7 mouse cellular contexts compared by ENCODE assay signal in genomic region chr5:21186821-21187220, GRCm38 (mm10). TPM values are rescaled to one million over a fixed set of nuclear protein-coding genes. Genes with fewer than 3 reads are reported as not detected.
DNase-seq lines count a peak whose midpoint lies in the region; ATAC-seq lines count a peak whose summit lies in the region.

No protein-coding gene starts in this region.

- H3K9ac ChIP-seq in embryonic facial prominence, embryonic 11.5 days (replicated peaks; ENCODE audit: low read length): no peak overlapping the region; the same call in 1 of the 2 replicates
- peak overlapping the region; percentile 71; the same call in 1 of the 2 replicates for H3K9ac ChIP-seq in limb, embryonic 13.5 days
- no peak overlapping the region for H3K9ac ChIP-seq in stomach, embryonic 15.5 days

- no peak for DNase-seq in embryonic facial prominence, embryonic 11.5 days (ENCODE audit: low spot score)
- no peak for DNase-seq in cerebellum, postnatal 25 days
- DNase-seq in testis, postnatal 10 days (ENCODE audit: low spot score): no peak

- peaks cover 64% of the 10 kb centered on the region for H3K4me1 ChIP-seq in megakaryocyte, embryonic 14.5 days
- no peaks in the 10 kb centered on the region for H3K4me1 ChIP-seq in embryonic facial prominence, embryonic 11.5 days (ENCODE audit: control insufficient read depth, insufficient read depth, low read length)
- peaks cover 14% of the 10 kb centered on the region; the same call in 1 of the 2 replicates for H3K4me1 ChIP-seq in limb, embryonic 13.5 days
- peaks cover 4% of the 10 kb centered on the region; the same call in 1 of the 2 replicates for H3K4me1 ChIP-seq in stomach, embryonic 15.5 days

- no peak overlapping the region for H3K27ac ChIP-seq in embryonic facial prominence, embryonic 11.5 days (replicated peaks; ENCODE audit: low read depth, low read length)
- no peak overlapping the region for H3K27ac ChIP-seq in limb, embryonic 13.5 days
- H3K27ac ChIP-seq in stomach, embryonic 15.5 days: no peak overlapping the region

- no peaks in the 10 kb centered on the region for H3K9me3 ChIP-seq in megakaryocyte, embryonic 14.5 days
- H3K9me3 ChIP-seq in embryonic facial prominence, embryonic 11.5 days (replicated peaks; ENCODE audit: control insufficient read depth, low read length): no peaks in the 10 kb centered on the region
- H3K9me3 ChIP-seq in limb, embryonic 13.5 days: no peaks in the 10 kb centered on the region
- H3K9me3 ChIP-seq in stomach, embryonic 15.5 days: no peaks in the 10 kb centered on the region

- ATAC-seq in megakaryocyte, adult 5-6 weeks (ENCODE audit: poor library complexity, severe bottlenecking): no peak
- ATAC-seq in embryonic facial prominence, embryonic 11.5 days (replicated peaks; ENCODE audit: insufficient number of reproducible peaks, low FRiP score, low TSS enrichment, low read depth): no peak
- ATAC-seq in limb, embryonic 13.5 days (ENCODE audit: low FRiP score, low read depth): no peak
- ATAC-seq in stomach, embryonic 15.5 days (ENCODE audit: insufficient read depth, low FRiP score, low read depth): no peak

- H3K4me2 ChIP-seq in embryonic facial prominence, embryonic 11.5 days (ENCODE audit: low read depth, low read length): no peak overlapping the region; the same call in 1 of the 2 replicates
- peak overlapping the region; percentile 85 for H3K4me2 ChIP-seq in limb, embryonic 13.5 days (replicated peaks)
- H3K4me2 ChIP-seq in stomach, embryonic 15.5 days: peak overlapping the region; percentile 96

- peak overlapping the region; percentile 98 for H3K4me3 ChIP-seq in megakaryocyte, embryonic 14.5 days (replicated peaks)
- peak overlapping the region; percentile 43 for H3K4me3 ChIP-seq in embryonic facial prominence, embryonic 11.5 days (ENCODE audit: low read depth, low read length)
- peak overlapping the region; percentile 61 for H3K4me3 ChIP-seq in limb, embryonic 13.5 days
- H3K4me3 ChIP-seq in stomach, embryonic 15.5 days (replicated peaks): peak overlapping the region; percentile 59

- WGBS in embryonic facial prominence, embryonic 11.5 days: 12% methylated on average over 4 of the region's 4 CpGs
- 6% methylated on average over 4 of the region's 4 CpGs for WGBS in limb, embryonic 13.5 days
- WGBS in stomach, embryonic 15.5 days: 21% methylated on average over 4 of the region's 4 CpGs

- H3K36me3 ChIP-seq in megakaryocyte, embryonic 14.5 days (replicated peaks; ENCODE audit: low read length): peaks cover 12% of the 10 kb centered on the region
- no peaks in the 10 kb centered on the region for H3K36me3 ChIP-seq in embryonic facial prominence, embryonic 11.5 days (replicated peaks; ENCODE audit: control insufficient read depth, insufficient read depth, low read depth, low read length)
- H3K36me3 ChIP-seq in limb, embryonic 13.5 days: no peaks in the 10 kb centered on the region
- no peaks in the 10 kb centered on the region for H3K36me3 ChIP-seq in stomach, embryonic 15.5 days

- no peaks in the 10 kb centered on the region for H3K27me3 ChIP-seq in megakaryocyte, embryonic 14.5 days (replicated peaks)
- H3K27me3 ChIP-seq in embryonic facial prominence, embryonic 11.5 days (ENCODE audit: control insufficient read depth, insufficient read depth, low read length): no peaks in the 10 kb centered on the region
- 0 out of 2 replicates have a peak, but pooled peaks cover 8% of the 10 kb centered on the region for H3K27me3 ChIP-seq in limb, embryonic 13.5 days
- no peaks in the 10 kb centered on the region for H3K27me3 ChIP-seq in stomach, embryonic 15.5 days (replicated peaks)

RNA-seq across cellular contexts. Expression of gene Gsap, which starts 0.8 kb away (rescaled TPM):
- 14.9 and 19.2 TPM in 2 replicates for polyA plus RNA-seq in megakaryocyte, embryonic 14.5 days (2012; ENCODE audit: insufficient read depth, low replicate concordance)
- 38.0 and 40.0 TPM in 2 replicates for total RNA-seq in megakaryocyte, adult 5-6 weeks (2015)
- 41.5 and 45.3 TPM in 2 replicates for total RNA-seq in megakaryocyte, adult 5-6 weeks (2017)
- polyA plus RNA-seq in embryonic facial prominence, embryonic 11.5 days (2014; fragmentation: Nextera tagmentation; extraction: Ambion mirVana): 1.7 and 1.8 TPM in 2 replicates
- polyA plus RNA-seq in limb, embryonic 13.5 days (2015; fragmentation: Nextera tagmentation; extraction: Ambion mirVana): 3.8 and 5.1 TPM in 2 replicates
- 2.5 and 2.9 TPM in 2 replicates for polyA plus RNA-seq in stomach, embryonic 15.5 days (2015; fragmentation: Nextera tagmentation; extraction: Ambion mirVana)

Comparison
In these comparisons a context has a peak if more than half of its experiments do, and no peak if none do; other contexts are left out.
1. H3K4me3 ChIP-seq: peak in every context shown above with its lines; median percentile 98 in megakaryocyte, embryonic 14.5 days; 61 in limb, embryonic 13.5 days; 59 in stomach, embryonic 15.5 days; 43 in embryonic facial prominence, embryonic 11.5 days.